Mouse (Mus musculus) NIH3T3 (cell line): ENCODE measurements around the gene Slc17a6.

ENCODE experiments used
- DNase-seq: peaks from one replicate; pipeline ENCODE4 v3.0.0-alpha.2; 2012; ENCODE audit warnings: low read depth

The Slc17a6 gene

GRCm38 (mm10) chr7:51621694-51622145 lies at the start of gene Slc17a6:
TSS of gene Slc17a6 (plus strand) at chr7:51622006.
- DNase-seq, result peak; percentile 65

- peak; percentile 22 for DNase-seq
Observed at GRCm38 (mm10) chr7:51600021-51600420, 21.8 kb upstream of the Slc17a6 start.

- peak; percentile 57 for DNase-seq
Observed at GRCm38 (mm10) chr7:51603741-51604140, 18.1 kb upstream of the Slc17a6 start.

GRCm38 (mm10) chr7:51614404-51614803 lies 7.4 kb upstream of the Slc17a6 start:
- peak; percentile 61 for DNase-seq

- DNase-seq, result peak; percentile 84
Observed at GRCm38 (mm10) chr7:51617941-51618340, 3.9 kb upstream of the Slc17a6 start.

- DNase-seq, result peak; percentile 16
Observed at GRCm38 (mm10) chr7:51618412-51618811, 3.4 kb upstream of the Slc17a6 start.

GRCm38 (mm10) chr7:51619977-51620376 lies 1.8 kb upstream of the Slc17a6 start:
- DNase-seq, result no peak

GRCm38 (mm10) chr7:51622196-51622595 lies 390 bp downstream of the Slc17a6 start:
- DNase-seq, result no peak

GRCm38 (mm10) chr7:51622666-51623065 lies 860 bp downstream of the Slc17a6 start:
- DNase-seq, result no peak

GRCm38 (mm10) chr7:51624336-51624897 lies 2.6 kb downstream of the Slc17a6 start:
- DNase-seq, result no peak

- DNase-seq, result no peak
Observed at GRCm38 (mm10) chr7:51625161-51625560, 3.4 kb downstream of the Slc17a6 start.

GRCm38 (mm10) chr7:51625591-51626255 lies 3.9 kb downstream of the Slc17a6 start:
- no peak for DNase-seq

GRCm38 (mm10) chr7:51626451-51627000 lies 4.7 kb downstream of the Slc17a6 start:
- DNase-seq, result no peak

GRCm38 (mm10) chr7:51627001-51627631 lies 5.3 kb downstream of the Slc17a6 start:
- DNase-seq, result no peak

- DNase-seq, result no peak
Observed at GRCm38 (mm10) chr7:51627666-51628065, 5.9 kb downstream of the Slc17a6 start.

GRCm38 (mm10) chr7:51628349-51628748 lies 6.5 kb downstream of the Slc17a6 start:
- no peak for DNase-seq

- DNase-seq, result no peak
Observed at GRCm38 (mm10) chr7:51629206-51629605, 7.4 kb downstream of the Slc17a6 start.

GRCm38 (mm10) chr7:51631171-51631570 lies 9.4 kb downstream of the Slc17a6 start:
- no peak for DNase-seq

GRCm38 (mm10) chr7:51632543-51633229 lies 10.9 kb downstream of the Slc17a6 start:
- no peak for DNase-seq

- no peak for DNase-seq
Observed at GRCm38 (mm10) chr7:51633230-51633844, 11.5 kb downstream of the Slc17a6 start.

- no peak for DNase-seq
Observed at GRCm38 (mm10) chr7:51657152-51657551, 35.3 kb downstream of the Slc17a6 start.

- DNase-seq, result no peak
Observed at GRCm38 (mm10) chr7:51662441-51662840, 40.6 kb downstream of the Slc17a6 start.
